Mouse (Mus musculus) brain, embryonic 18.5 days (tissue): ENCODE data around the gene Psme2.

Experiments used
- DNase-seq: peaks from one replicate; pipeline ENCODE4 v3.0.0-alpha.2; 2012; ENCODE audit warnings: low read depth, low spot score

Gene Psme2

DNA sequence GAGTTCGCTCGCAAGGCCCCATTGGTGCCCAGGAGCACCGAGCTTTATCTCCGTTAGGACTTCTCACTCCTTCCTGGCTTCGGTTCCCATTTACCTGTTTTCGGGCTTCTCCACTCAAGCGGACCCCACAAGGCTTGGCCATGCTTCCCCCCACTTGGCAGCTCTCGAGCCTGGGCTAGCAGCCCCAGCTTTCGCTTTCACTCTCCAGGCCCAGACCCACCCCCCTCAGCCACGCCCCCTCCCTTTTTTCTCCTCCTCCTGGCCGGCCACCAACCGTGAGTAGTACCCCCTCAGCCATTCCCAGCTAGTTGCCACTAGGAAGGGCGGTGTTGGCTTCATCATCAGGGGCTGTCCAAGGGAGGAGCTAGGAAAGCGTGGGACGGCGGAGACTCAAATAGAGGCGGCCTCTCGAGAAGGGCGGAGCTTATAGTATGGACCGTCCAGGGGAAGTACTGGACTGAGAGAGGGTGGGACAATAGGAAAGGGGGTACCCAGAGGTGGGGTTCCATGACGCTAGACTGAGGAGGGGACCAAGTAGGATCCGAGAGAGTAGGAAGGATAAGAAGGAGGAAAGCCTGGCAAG lies at the start of gene Psme2:
TSS of gene Psme2 (minus strand) at position 366 of the 583 bp plus-strand sequence.
- DNase-seq, result peak; percentile 94

DNA sequence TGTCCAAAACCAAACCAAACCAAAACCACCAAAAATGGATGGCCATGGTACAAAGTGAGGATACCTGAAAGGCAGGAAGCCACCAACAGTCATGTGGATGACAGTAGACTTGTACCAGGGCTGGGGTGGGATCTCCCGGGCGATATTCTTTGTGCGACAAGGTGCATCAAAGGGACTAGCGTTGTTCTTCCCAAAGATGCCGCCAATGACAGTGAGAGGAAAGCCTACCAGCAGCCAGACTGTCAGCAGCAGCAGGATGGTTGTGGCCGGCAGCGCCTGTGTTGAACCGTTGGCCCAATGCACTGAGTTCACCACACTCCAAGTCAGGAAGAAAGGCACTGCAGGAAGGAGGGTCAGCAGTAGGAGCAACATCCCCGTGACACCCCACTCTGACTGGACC lies 46.9 kb upstream of the Psme2 start, which contains the start of gene Gm49378:
TSS of gene Gm49378 (minus strand) at position 101 of the 400 bp plus-strand sequence.
- DNase-seq, result no peak

DNA sequence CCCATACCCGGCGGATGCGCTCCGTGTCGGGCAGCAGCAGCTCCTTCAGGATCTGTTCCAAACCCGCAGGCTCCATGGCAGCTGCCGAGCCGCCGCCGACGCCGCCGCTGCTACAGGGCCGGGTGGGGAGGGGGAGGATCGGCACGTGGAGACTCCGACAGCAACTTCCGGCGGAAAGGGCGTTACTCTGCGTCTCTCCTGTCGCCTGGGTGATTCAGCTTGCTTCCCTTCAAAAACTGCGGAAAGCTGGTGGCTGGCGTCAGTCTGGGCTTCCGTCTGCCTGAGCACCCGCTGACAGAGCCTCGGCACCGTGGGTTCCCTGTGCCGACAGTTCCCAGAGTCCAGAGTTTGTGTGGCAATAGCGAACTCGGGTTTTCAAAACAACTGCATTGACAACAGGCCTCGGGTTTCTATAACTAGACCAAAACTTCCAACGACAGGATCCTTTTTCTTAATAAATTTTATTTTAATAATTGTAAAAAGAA lies 44.7 kb upstream of the Psme2 start, which contains the start of gene Ipo4:
TSS of gene Ipo4 (minus strand) at position 435 of the 485 bp plus-strand sequence.
- DNase-seq, result peak; percentile 76

DNA sequence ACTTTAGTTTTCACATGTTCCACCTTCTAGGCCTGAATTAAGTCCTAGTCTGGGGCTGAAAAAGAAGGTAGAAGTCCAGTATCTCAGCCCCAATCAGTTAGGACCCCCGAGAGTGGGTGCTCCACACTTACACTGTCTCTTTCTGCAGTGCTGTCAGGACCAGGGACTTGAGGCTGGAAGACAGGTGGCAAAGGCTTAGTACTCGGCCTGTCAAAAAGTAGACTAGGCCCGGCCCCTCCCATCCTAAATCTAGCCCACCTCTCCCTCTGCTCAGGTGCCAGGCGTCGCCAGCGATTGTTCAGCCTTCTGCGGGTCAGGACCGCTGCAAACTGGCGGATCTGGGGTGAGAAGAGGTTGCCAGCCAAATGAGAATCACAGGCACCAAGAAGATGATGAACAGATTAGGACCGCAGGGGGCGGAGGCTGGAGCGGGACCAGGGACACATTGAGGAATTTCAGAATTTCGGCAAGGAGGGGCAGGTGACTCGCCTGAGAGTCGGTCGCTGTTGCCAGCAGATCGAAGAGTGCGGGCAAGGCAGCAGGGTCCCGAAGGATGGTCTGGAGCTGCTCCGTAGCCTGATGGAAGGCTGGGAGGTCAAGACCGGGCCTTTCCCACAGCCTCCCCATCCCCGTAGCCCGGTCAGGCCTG lies 44.1 kb upstream of the Psme2 start:
- no peak for DNase-seq

DNA sequence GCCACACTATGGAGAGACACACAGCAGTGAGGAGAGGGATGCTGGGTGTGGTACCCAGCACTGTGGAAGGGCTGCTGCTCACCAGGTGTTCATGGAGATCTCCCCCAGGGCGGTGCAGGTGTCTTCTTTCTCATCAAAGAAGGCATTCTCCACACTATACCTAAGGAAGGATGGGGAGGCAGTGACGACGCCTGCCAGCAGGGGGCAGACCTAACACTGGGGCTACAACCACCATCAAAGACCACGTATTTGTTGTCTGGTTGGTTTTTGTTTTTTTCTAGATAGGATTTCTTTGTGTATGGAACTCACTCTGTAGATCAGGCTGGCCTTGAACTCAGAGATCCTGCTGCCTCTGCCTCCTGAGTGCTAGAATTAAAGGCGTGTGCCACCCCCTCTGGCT lies 38.4 kb upstream of the Psme2 start:
- no peak for DNase-seq

DNA sequence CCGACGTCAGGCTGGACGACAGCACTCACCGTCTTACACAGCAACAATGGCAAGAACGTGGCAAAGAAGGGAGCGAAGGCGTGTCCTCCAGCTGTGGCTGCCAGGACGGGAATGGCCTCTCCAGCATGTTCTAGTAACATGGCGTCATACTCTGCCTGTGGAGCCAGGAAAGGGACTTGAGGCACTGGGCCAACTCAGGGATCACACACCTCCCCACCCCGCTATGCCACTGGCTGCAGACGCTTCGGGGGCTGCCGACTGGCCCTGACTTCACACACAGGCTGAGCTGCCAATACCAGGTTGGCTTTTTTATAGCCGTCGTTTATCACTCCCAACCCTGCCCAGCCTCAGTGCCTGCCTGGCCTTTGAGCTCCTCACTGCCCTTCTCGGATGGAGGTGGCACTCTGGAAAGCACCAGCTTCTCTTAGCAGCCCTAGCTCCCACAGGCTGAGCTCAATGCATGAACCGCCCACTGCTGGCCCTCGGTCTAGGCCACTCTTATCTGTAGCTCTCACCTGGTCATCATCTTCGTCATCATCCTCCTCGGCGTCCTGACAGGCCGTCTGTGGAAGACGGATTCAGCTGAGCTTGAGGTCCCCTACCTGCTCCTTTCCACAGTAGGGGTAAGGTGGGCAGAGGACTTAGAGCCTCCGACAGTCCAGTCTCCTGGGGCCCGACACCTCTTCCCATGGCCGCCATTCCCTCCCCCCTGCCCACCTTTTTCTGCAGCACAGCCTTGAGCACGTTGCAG lies 37.3 kb upstream of the Psme2 start:
- no peak for DNase-seq

DNA sequence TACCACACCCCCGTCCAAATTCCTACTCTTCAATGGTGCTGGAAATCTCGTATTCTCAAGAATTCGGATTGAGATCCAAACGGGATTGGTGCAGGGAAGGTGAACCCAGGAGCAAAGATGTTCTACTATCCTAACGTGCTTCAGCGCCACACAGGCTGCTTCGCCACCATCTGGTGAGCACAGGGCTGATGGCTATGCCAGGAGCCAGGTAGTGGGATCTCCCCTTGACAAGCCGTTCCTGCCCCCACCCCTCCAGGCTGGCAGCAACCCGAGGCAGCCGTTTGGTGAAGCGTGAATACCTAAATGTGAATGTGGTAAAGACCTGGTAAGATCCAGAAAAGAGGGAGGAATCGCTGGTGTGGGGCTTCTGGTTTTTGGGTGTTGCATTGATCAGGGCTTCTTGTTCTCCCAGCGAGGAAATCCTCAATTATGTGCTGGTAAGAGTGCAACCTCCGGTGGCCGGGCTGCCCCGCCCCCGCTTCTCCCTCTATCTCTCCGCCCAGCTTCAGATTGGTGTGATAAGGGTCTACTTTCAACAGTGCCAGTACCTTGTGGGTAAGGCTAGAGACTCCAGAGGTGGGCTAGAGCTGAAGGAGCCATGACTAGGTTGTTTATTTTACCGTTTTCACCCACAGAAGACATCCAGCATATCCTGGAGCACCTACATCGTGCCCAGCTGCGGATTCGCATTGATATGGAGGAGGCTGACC lies 27.7 kb upstream of the Psme2 start:
- DNase-seq, result no peak

DNA sequence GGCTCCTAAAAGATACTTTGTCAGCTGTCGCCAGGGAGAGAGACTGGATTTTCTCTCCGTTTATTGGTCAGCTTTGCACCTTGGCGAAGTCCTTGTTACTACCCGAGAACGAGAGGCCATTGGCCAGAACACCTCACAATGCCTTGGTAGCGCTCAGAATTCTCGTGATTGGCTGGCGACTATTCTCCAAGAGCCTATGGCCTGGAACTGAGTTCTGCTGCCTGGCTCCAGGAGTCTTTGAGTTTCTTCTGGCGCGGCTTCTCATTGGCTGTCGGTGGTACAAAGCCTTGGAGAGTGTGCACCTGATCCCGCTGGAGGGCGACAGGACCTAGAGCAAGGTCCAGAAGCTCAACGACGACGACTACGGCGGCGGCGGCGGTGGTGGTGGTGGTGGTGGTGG lies 26.9 kb upstream of the Psme2 start, which contains the start of gene Rec8:
TSS of gene Rec8 (plus strand) at position 216 of the 400 bp plus-strand sequence.
- DNase-seq, result no peak

DNA sequence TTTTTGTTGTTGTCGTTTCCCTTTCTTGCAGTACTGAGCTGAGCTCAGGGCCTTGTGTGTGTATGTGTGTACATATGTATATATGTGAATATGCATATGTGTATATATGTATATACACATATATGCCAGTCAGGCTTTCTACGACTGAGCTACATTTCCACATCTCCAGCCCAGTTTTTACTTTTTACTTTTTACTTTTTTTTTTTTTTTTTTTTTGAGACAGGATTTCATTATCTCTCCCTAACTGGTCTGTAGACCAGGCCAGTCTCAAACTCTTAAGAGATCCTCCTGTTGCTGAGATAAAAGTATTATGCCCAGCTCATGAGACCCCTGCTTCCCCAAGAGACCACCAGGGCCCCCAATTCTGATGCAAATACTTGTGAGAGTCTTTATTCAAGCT lies 25.9 kb upstream of the Psme2 start:
- DNase-seq, result no peak

DNA sequence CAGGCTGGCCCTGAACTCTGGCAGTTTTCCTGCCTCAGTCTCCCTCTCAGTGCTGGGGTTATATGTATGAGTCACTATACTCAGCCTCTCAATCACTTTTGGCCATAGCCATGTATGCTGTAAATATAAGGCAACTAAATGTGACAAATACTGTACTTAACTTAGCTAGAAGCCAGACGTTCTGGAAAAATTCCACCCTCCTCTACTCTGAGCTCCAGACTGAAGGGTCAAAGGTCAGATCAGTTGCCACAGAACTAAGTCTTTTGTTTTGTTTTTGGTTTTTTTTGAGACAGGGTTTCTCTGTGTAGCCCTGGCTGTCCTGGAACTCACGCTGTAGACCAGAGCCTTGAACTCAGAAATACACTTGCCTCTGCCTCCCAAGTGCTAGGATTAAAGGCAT lies 25.0 kb upstream of the Psme2 start:
- DNase-seq, result no peak

DNA sequence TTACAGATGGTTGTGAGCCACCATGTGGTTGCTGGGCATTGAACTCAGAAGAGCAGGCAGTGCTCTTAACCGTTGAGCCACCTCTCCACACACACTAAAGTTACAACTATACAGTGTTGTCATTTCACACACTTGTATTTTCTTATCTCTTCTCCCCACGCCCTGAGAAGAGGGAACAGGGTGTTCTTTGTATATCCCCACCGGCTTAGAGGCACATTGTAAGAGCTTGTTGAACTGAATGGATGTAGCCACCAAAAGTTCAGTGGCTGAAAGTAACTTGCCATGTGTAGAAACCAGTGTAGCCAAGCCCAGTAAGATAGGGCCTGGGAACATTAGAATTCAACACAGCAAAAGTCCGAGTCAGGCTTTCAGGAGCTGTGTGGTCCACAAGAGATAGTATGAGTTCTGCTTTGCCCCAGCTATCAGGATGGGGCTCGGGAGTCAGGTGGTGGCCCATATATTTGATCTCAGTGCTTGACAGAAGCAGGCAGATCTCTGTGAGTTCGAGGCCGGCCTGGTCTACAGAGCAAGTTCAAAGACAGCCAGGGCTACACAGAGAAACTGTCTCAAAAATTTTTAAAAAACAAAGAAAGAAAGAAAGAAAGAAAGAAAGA lies 23.8 kb upstream of the Psme2 start:
- DNase-seq, result no peak

DNA sequence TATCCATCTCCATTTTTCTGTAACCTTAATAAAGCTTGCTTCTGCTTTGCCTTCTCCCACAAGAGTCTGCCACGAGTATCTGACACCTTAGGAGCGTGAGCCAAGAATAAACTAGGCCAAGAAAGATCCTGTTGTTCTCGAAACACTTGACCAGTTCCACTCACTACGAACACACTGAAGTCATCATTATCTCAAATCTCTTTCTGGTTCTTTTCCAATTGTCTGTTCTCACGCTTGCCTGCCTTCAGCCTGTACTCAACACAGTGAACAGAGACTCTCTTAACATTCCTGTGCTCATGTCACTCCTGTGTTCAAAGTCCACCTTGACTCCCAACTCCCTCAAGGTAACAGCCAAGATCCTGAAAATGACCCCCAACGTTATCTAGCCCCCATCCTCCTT lies 22.4 kb upstream of the Psme2 start:
- DNase-seq, result no peak

DNA sequence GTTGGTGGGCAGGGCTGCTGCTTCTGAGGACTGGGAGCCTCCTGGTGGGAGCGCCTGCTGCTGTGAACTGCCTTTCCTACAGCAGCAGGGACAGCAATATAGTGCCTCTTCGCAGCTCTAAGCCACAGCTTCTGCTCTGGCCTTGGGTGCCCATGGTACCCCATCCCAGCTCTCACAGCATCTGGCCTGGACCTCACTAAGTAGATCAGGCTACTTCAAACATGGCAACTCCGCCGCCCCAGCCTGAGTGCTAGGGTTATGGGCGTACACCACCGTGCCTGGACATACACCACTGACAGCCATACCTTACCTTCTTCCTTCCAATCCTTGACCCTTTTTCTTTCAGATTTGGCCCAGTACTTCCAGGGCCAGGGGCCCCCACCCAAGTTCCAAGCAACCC lies 17.4 kb upstream of the Psme2 start:
- no peak for DNase-seq

DNA sequence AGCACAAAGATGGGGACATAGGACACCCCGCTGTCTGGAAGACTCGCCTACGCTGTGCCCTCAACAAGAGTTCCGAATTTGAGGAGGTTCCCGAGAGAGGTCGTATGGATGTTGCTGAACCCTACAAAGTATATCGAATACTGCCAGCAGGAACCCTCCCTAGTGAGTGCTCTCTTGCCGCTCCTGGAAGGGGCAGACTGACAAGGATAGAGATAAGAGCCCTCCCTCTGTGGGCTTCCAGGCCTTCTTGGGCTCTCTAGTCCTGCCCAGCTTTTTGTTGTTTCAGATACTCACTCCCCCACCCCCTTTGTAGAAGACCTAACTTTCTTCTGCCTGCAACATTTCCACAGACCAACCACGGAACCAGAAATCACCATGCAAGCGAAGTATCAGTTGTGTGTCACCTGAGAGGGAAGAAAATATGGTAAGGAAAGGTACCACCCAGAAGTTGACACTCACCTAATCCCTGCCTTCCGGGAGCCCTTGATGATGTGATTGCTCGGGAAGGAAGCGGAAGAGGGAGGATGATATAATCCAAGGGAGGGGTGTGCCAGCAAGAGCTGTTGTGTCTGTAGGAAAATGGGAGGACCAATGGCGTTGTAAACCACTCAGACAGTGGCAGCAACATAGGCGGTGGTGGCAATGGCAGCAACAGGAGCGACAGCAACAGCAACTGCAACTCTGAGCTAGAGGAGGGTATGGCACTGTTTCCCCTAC lies 15.0 kb upstream of the Psme2 start:
- DNase-seq, result no peak

DNA sequence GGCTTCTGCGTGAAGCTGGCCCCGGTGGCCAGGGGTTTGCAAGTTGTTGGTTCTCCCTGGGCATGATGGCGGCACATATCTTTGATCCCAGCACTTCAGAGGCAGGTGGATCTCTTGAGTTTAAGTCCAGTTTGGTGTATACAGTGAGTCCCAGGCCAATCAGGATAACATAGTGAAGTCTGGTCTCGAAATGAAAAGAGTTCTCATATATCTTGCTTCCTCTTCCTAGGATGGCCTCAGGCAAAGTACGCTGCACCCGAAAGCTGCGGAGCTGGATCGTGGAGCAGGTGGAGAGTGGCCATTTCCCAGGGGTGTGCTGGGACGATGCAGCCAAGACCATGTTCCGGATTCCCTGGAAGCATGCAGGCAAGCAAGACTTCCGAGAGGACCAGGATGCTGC lies 13.9 kb upstream of the Psme2 start:
- no peak for DNase-seq

DNA sequence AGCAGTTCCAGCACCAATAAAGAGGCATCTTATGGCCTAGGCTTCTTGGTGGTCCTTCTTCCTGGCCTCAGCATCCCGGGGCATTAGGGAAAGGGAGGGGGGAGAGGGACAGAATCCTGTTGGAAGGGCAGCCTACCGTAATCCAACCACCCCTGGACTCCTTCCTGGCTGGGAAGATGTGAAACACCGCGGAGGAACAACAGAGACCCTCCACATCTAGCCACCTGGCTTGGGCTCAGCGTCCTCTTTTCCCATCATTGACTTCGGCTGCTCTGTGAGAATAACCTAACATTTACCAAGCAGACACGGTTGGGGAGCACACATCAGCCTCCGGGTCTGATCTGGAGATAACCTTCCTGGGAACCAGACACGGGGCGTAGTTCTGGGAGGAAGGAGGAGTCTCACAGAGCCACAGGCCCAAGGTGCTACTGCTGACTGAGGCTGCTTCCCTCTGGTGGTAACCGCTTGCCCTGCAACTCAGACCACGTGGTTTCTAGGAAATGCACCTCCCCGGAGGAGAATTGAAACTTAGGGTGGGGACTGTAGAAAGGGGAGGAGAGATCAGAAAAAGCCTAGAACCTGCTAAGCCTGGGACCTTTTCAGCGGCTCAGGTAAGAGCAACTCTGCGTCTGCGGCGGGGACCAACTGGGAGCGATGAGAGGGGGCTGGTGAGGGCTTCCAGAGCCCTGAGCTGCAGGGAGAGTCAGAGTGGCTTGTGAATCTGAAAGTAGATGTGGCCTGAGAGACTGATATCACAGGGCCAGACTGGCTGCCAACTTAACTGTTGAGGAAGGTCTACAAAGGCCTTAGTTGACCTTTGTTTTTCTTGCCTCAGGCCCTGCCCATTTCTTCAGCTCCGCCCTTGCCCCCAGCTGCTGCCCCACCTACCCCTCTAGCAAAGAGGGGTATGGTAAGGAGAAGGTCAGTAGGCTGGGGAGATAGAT lies 13.0 kb upstream of the Psme2 start:
- peak; percentile 47 for DNase-seq

DNA sequence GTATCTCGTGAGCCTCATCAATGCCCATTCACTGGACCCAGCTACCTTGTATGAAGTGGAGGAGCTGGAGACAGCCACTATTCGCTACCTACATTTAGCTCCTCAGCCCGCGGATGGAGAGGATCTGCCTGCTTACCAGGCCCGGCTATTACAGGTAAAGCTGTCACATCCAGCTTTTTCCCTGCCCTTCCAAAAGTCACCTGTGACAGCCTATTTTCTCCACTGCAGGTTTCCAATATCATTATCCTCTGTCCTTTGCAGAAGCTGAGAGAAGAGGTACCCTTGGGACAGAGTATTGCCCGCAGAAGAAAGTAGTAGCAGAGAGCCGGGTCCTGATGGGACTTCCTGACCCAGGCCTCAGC lies 12.3 kb upstream of the Psme2 start, which contains the start of gene Irf9:
TSS of gene Irf9 (plus strand) at position 301 of the 362 bp plus-strand sequence.
- DNase-seq, result no peak

DNA sequence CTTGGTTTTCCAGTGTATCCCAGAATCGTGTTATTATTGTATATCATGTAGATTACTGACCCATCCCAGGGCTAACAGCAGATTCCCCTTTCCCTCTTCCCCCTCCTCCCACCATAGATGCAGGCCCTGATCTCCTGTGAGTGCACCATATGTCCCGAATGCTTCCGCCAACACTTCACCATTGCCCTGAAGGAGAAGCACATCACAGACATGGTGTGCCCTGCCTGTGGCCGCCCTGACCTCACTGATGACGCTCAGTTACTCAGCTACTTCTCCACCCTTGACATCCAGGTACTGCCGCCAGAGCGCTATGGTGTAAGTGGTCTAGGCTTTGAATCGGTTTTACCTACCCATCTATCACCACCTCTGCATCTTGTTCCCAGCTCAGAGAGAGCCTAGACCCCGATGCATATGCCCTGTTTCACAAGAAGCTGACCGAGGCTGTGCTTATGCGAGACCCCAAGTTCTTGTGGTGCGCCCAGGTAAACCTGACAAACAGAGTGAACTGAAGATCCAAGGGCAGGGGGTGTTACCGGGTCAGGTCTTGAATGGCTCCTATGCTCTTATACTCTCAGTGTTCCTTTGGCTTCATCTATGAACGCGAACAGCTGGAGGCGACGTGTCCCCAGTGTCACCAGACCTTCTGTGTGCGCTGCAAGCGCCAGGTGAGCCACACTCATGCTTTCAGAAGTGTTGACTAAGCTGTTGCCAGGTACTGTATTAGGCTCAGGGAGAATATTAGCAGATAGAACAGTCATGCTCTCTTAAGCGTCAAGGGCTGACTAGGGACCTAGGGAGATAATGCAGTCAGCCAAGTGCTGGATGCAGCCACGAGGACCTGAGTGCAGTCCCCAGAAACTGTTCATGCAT lies 7.8 kb upstream of the Psme2 start:
- DNase-seq, result no peak
